Mouse (Mus musculus) limb, embryonic 13.5 days (tissue): Measurements from ENCODE around the gene Cpeb3. TPM values are rescaled to one million over a fixed set of nuclear protein-coding genes. Genes with fewer than 3 reads are reported as not detected.
A peak's percentile ranks its signal among the peaks of the same experiment; 100 is the strongest.
"Not testable (repeated sequence)": the region's sequence is repeated elsewhere in the genome, so short reads cannot be mapped to it uniquely, and the experiment has no call there.

Experiments used
- ATAC-seq: fragments of 200-750 bp; cut with Nextera tagmentation; 2 replicates; pipeline ENCODE4 v1.8.0; 2017; ENCODE audit warnings: low read depth, moderate number of reproducible peaks, moderate TSS enrichment; ENCODE audit not compliant: low FRiP score
- H3K27ac ChIP-seq: fragments of 300-500 bp; sonication (generic); 2 replicates; pipeline ENCODE4 v1.5.1; 2015; ENCODE audit warnings: inconsistent platforms, mild to moderate bottlenecking, moderate library complexity
- H3K27me3 ChIP-seq: fragments of 300-500 bp; sonication (generic); 2 replicates; pipeline ENCODE4 v1.6.1; 2015; ENCODE audit warnings: mild to moderate bottlenecking, inconsistent platforms
- H3K36me3 ChIP-seq: fragments of 300-500 bp; sonication (generic); 2 replicates; pipeline ENCODE4 v1.6.1; 2015; ENCODE audit warnings: inconsistent platforms, mild to moderate bottlenecking, moderate library complexity
- H3K4me1 ChIP-seq: fragments of 300-500 bp; sonication (generic); 2 replicates; pipeline ENCODE4 v1.6.1; 2015; ENCODE audit warnings: inconsistent platforms
- H3K4me2 ChIP-seq: fragments of 300-500 bp; sonication (generic); replicated peaks from 2 replicates; pipeline ENCODE4 v1.6.1; 2015; ENCODE audit warnings: inconsistent platforms, mild to moderate bottlenecking, moderate library complexity
- H3K4me3 ChIP-seq: fragments of 300-500 bp; sonication (generic); 2 replicates; pipeline ENCODE4 v1.5.1; 2015; ENCODE audit warnings: moderate library complexity, mild to moderate bottlenecking, inconsistent platforms
- H3K9ac ChIP-seq: fragments of 300-500 bp; sonication (generic); 2 replicates; pipeline ENCODE4 v1.6.1; 2015; ENCODE audit warnings: mild to moderate bottlenecking, inconsistent platforms
- H3K9me3 ChIP-seq: fragments of 300-500 bp; sonication (generic); 2 replicates; pipeline ENCODE4 v1.6.1; 2016; ENCODE audit warnings: inconsistent platforms
- WGBS: fragments of 180-500 bp; shearing (Covaris S2); methylation state at CpG from one replicate; pipeline ENCODE4 v1.1.7; 2015; 5-methylcytosine and 5-hydroxymethylcytosine counted together
- polyA plus RNA-seq: library from polyadenylated mRNA; unstranded; fragments of >200 nt; fragmentation: Nextera tagmentation; extraction: Ambion mirVana; gene quantifications from 2 replicates; pipeline ENCODE4 v1.2.1, GENCODE M21; 2015

Gene Cpeb3
- polyA plus RNA-seq, 1 experiment from 2014 or later, result 1.0 TPM

GRCm38 (mm10) chr19:37233561-37234539, 25.4 kb upstream of the Cpeb3 start:
- H3K27ac ChIP-seq, result no peak overlapping the region
- H3K36me3 ChIP-seq, result no peaks in the 10 kb centered on the region
- H3K4me3 ChIP-seq, result peak overlapping the region; percentile 39
- no peaks in the 10 kb centered on the region for H3K9me3 ChIP-seq
- H3K9ac ChIP-seq, result 0 out of 2 replicates have a peak overlapping the region, but pooled peaks have one; percentile 39
- peaks cover 54% of the 10 kb centered on the region for H3K27me3 ChIP-seq
- H3K4me1 ChIP-seq, result peaks cover 12% of the 10 kb centered on the region
- ATAC-seq, result no peak; the same call in 1 of the 2 replicates
- WGBS, result 4% methylated on average over 63 of the region's 63 CpGs
- H3K4me2 ChIP-seq, result peak overlapping the region; percentile 73

- not testable (repeated sequence) for H3K9ac ChIP-seq, H3K9me3 ChIP-seq, H3K4me2 ChIP-seq, H3K4me1 ChIP-seq, ATAC-seq, H3K36me3 ChIP-seq, H3K27ac ChIP-seq, H3K4me3 ChIP-seq
- 58% methylated on average over 9 of the region's 9 CpGs for WGBS
- peaks cover 48% of the 10 kb centered on the region for H3K27me3 ChIP-seq
Measured at GRCm38 (mm10) chr19:37232598-37232997, 24.2 kb upstream of the Cpeb3 start.

- Histone ChIP-seq H3K9ac (no peak overlapping the region), H3K27me3 (no peaks in the 10 kb centered on the region), H3K4me3 (no peak overlapping the region), H3K4me1 (no peaks in the 10 kb centered on the region), H3K4me2 (no peak overlapping the region), H3K9me3 (no peaks in the 10 kb centered on the region), H3K36me3 (peaks cover 50% of the 10 kb centered on the region), H3K27ac (no peak overlapping the region)
- WGBS, result 85% methylated on average over 6 of the region's 6 CpGs
- ATAC-seq, result no peak
Measured at GRCm38 (mm10) chr19:37225197-37225862, 16.9 kb upstream of the Cpeb3 start.

GRCm38 (mm10) chr19:37214711-37215110, 6.3 kb upstream of the Cpeb3 start:
- WGBS, result 89% methylated on average over 2 of the region's 2 CpGs
- no peaks in the 10 kb centered on the region for H3K27me3 ChIP-seq
- no peak for ATAC-seq
- no peak overlapping the region for H3K27ac ChIP-seq
- no peak overlapping the region for H3K4me2 ChIP-seq
- peaks cover 71% of the 10 kb centered on the region for H3K36me3 ChIP-seq
- no peaks in the 10 kb centered on the region for H3K9me3 ChIP-seq
- H3K4me1 ChIP-seq, result peaks cover 1% of the 10 kb centered on the region
- no peak overlapping the region for H3K9ac ChIP-seq
- no peak overlapping the region for H3K4me3 ChIP-seq

GRCm38 (mm10) chr19:37211416-37211815, 3.0 kb upstream of the Cpeb3 start:
- ATAC-seq, result no peak
- no peak overlapping the region for H3K9ac ChIP-seq
- H3K36me3 ChIP-seq, result peaks cover 43% of the 10 kb centered on the region
- no peaks in the 10 kb centered on the region for H3K27me3 ChIP-seq
- H3K9me3 ChIP-seq, result no peaks in the 10 kb centered on the region
- H3K4me3 ChIP-seq, result no peak overlapping the region
- WGBS, result 91% methylated on average over 3 of the region's 3 CpGs
- no peak overlapping the region for H3K4me2 ChIP-seq
- H3K27ac ChIP-seq, result no peak overlapping the region
- peaks cover 13% of the 10 kb centered on the region for H3K4me1 ChIP-seq

GRCm38 (mm10) chr19:37210457-37210856, 2.1 kb upstream of the Cpeb3 start:
- no peak for ATAC-seq
- Histone ChIP-seq H3K4me2 (no peak overlapping the region), H3K36me3 (peaks cover 38% of the 10 kb centered on the region), H3K9me3 (no peaks in the 10 kb centered on the region), H3K9ac (no peak overlapping the region), H3K27me3 (no peaks in the 10 kb centered on the region), H3K27ac (no peak overlapping the region), H3K4me1 (peaks cover 13% of the 10 kb centered on the region), H3K4me3 (no peak overlapping the region)
- WGBS, result 91% methylated on average over 4 of the region's 4 CpGs

GRCm38 (mm10) chr19:37209467-37210128, 1.2 kb upstream of the Cpeb3 start:
- Histone ChIP-seq H3K36me3 (peaks cover 34% of the 10 kb centered on the region), H3K27ac (no peak overlapping the region), H3K4me2 (peak overlapping the region; percentile 90), H3K9me3 (no peaks in the 10 kb centered on the region), H3K9ac (0 out of 2 replicates have a peak overlapping the region, but pooled peaks have one; percentile 99), H3K4me1 (peaks cover 13% of the 10 kb centered on the region), H3K27me3 (no peaks in the 10 kb centered on the region), H3K4me3 (peak overlapping the region; percentile 99)
- WGBS, result 82% methylated on average over 8 of the region's 8 CpGs
- no peak for ATAC-seq

- Histone ChIP-seq H3K4me1 (peaks cover 13% of the 10 kb centered on the region), H3K9me3 (no peaks in the 10 kb centered on the region)
- WGBS, result 72% methylated on average over 7 of the region's 7 CpGs
Measured at GRCm38 (mm10) chr19:37208986-37209385, 585 bp upstream of the Cpeb3 start.

GRCm38 (mm10) chr19:37207303-37208175, 862 bp downstream of the Cpeb3 start, which contains the start of gene March5:
Gene March5 (plus strand): TSS chr19:37207543.
- peak within 1 kb of the TSS; percentile 90 for H3K4me2 ChIP-seq
- 0% methylated on average over 62 of the region's 94 CpGs for WGBS
- peak within 1 kb of the TSS; percentile 99 for H3K9ac ChIP-seq
- peak within 1 kb of the TSS; percentile 90 for H3K27ac ChIP-seq
- ATAC-seq, result peak; percentile 96
- peaks cover 13% of the 10 kb centered on the region for H3K4me1 ChIP-seq
- H3K27me3 ChIP-seq, result no peaks in the 10 kb centered on the region
- H3K9me3 ChIP-seq, result no peaks in the 10 kb centered on the region
- H3K36me3 ChIP-seq, result peaks cover 24% of the 10 kb centered on the region
- H3K4me3 ChIP-seq, result peak within 1 kb of the TSS; percentile 99

More at GRCm38 (mm10) chr19:37208986-37209385, 585 bp upstream of the Cpeb3 start:
- H3K9ac ChIP-seq, result peak overlapping the region; percentile 99
- no peak for ATAC-seq
- no peak overlapping the region for H3K27ac ChIP-seq
- H3K4me2 ChIP-seq, result peak overlapping the region; percentile 90
- peak overlapping the region; percentile 99 for H3K4me3 ChIP-seq
- peaks cover 34% of the 10 kb centered on the region for H3K36me3 ChIP-seq
- H3K27me3 ChIP-seq, result no peaks in the 10 kb centered on the region

GRCm38 (mm10) chr19:37206641-37207302, 1.6 kb downstream of the Cpeb3 start:
- H3K4me3 ChIP-seq, result peak overlapping the region; percentile 99
- WGBS, result under 1% methylated on average over 47 of the region's 47 CpGs
- H3K9ac ChIP-seq, result peak overlapping the region; percentile 99
- H3K27ac ChIP-seq, result peak overlapping the region; percentile 22; the same call in 1 of the 2 replicates
- peaks cover 13% of the 10 kb centered on the region for H3K4me1 ChIP-seq
- H3K36me3 ChIP-seq, result peaks cover 16% of the 10 kb centered on the region
- no peaks in the 10 kb centered on the region for H3K9me3 ChIP-seq
- H3K4me2 ChIP-seq, result peak overlapping the region; percentile 90
- no peaks in the 10 kb centered on the region for H3K27me3 ChIP-seq
- peak; percentile 65 for ATAC-seq

- not testable (repeated sequence) for H3K4me2 ChIP-seq, H3K36me3 ChIP-seq, H3K27ac ChIP-seq, H3K27me3 ChIP-seq, H3K9me3 ChIP-seq, ATAC-seq, H3K4me3 ChIP-seq, H3K9ac ChIP-seq
- H3K4me1 ChIP-seq, result peaks cover 13% of the 10 kb centered on the region
Measured at GRCm38 (mm10) chr19:37205155-37205554, 3.2 kb downstream of the Cpeb3 start.
